Mouse (Mus musculus) lung, adult 18-20 months (tissue): ENCODE measurements around the gene Cntnap1.

Source experiments
- DNase-seq, 2 experiments: peaks; one replicate each; pipeline ENCODE4 v3.0.0; 2022; ENCODE audit warnings: mixed read lengths in 2 of 2

Cntnap1 gene

GRCm38 (mm10) chr11:101170811-101171610, 688 bp downstream of the Cntnap1 start, which contains the start of gene Plekhh3:
Gene Plekhh3 (minus strand): TSS chr11:101171351.
- DNase-seq = peak; percentile 98

- peak; percentile 74 to 77 for DNase-seq
Observed at GRCm38 (mm10) chr11:101171721-101172433, 1.6 kb downstream of the Cntnap1 start.

- DNase-seq = no peak
Observed at GRCm38 (mm10) chr11:101172434-101172815, 2.1 kb downstream of the Cntnap1 start.

- peak; percentile 84 to 86 for DNase-seq
Observed at GRCm38 (mm10) chr11:101173112-101173511, 2.8 kb downstream of the Cntnap1 start.

GRCm38 (mm10) chr11:101173631-101174388, 3.5 kb downstream of the Cntnap1 start:
- DNase-seq = peak; percentile 79 to 82

GRCm38 (mm10) chr11:101174389-101174745, 4.0 kb downstream of the Cntnap1 start:
- no peak for DNase-seq

- DNase-seq = no peak
Observed at GRCm38 (mm10) chr11:101174851-101175628, 4.7 kb downstream of the Cntnap1 start, which contains the start of gene Ccr10. Gene Ccr10 (minus strand): TSS chr11:101175443.

- DNase-seq = peak; percentile 23 to 41
Observed at GRCm38 (mm10) chr11:101175636-101176116, 5.4 kb downstream of the Cntnap1 start.

GRCm38 (mm10) chr11:101176117-101176691, 5.9 kb downstream of the Cntnap1 start:
- DNase-seq = peak in 1 of 2 experiments; percentile 27

GRCm38 (mm10) chr11:101176933-101177773, 6.8 kb downstream of the Cntnap1 start:
- DNase-seq = peak; percentile 50 to 55

GRCm38 (mm10) chr11:101178061-101179058, 8.0 kb downstream of the Cntnap1 start:
- DNase-seq = no peak

GRCm38 (mm10) chr11:101179306-101179705, 9.0 kb downstream of the Cntnap1 start:
- DNase-seq = no peak

GRCm38 (mm10) chr11:101180261-101180660, 9.9 kb downstream of the Cntnap1 start:
- no peak for DNase-seq

GRCm38 (mm10) chr11:101180846-101181740, 10.8 kb downstream of the Cntnap1 start:
- DNase-seq = peak; percentile 57 to 70

GRCm38 (mm10) chr11:101181961-101182360, 11.6 kb downstream of the Cntnap1 start:
- no peak for DNase-seq

- no peak for DNase-seq
Observed at GRCm38 (mm10) chr11:101182771-101183517, 12.6 kb downstream of the Cntnap1 start.

- DNase-seq = no peak
Observed at GRCm38 (mm10) chr11:101184984-101185383, 14.7 kb downstream of the Cntnap1 start.

- no peak for DNase-seq
Observed at GRCm38 (mm10) chr11:101185441-101185840, 15.1 kb downstream of the Cntnap1 start.
